Mouse (Mus musculus) erythroblast, embryonic 14.5 days (primary cell): ENCODE data around the gene Fzd7.

ENCODE experiments used
- GATA1 ChIP-seq: IDR thresholded peaks from 2 replicates; pipeline ENCODE4 v1.6.1; 2012; ENCODE audit warnings: low read length, inconsistent platforms, mixed read lengths
- TAL1 ChIP-seq: IDR thresholded peaks from 3 replicates; pipeline ENCODE4 v1.6.1; 2012; ENCODE audit warnings: low read length, inconsistent platforms, mixed read lengths

DNA sequence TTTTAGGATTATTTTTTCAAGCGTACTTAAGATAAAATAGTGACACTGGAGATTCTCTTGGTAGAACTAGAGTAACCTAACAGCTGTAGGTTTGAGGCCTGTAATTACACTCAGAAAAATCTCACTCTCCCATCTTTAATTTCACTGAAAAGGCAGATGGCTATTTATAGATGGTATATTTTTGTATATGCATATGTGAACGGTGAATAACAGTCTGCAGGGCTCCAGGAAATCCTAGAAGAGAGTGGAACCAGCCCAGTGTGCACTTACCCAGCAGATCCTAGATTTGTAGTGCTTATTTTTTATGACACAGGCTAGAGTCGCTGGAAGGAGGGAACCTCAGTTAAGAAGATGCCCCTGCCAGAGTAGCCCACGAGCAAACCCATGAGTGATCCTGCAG, 6.8 kb downstream of the Fzd7 start:
- TF ChIP-seq GATA1 (no peak), TAL1 (no peak)
